Mouse (Mus musculus): ENCODE data around the gene 6030468B19Rik.
A peak's percentile ranks its signal among the peaks of the same experiment; 100 is the strongest.
"Not testable (repeated sequence)": the region's sequence is repeated elsewhere in the genome, so short reads cannot be mapped to it uniquely, and the experiment has no call there.

The 6030468B19Rik gene

GRCm38 (mm10) chr11:117803166-117803688 lies 5.8 kb downstream of the 6030468B19Rik start:
- DNase-seq (ENCODE audit: low spot score), result no peak

DNA sequence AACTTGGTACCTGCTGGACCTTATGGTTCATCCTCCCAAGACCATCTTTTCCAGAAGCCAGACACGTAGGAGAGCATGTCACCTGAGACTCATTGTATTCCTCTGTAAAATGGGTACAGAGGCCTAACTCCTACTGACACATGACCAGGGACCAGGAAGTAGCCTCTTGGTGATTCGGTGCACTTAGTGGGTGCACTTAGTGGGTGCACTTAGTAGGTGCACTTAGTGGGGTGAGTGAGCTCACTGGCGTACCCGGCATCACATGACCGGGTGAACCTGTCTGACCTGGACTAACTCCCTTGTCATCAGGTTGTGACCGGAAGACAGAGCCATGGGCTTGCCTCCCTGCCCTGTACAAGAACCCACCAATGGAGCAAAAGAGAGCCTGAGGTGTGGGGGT lies 9.3 kb downstream of the 6030468B19Rik start:
- DNase-seq (ENCODE audit: low spot score), result no peak

DNA sequence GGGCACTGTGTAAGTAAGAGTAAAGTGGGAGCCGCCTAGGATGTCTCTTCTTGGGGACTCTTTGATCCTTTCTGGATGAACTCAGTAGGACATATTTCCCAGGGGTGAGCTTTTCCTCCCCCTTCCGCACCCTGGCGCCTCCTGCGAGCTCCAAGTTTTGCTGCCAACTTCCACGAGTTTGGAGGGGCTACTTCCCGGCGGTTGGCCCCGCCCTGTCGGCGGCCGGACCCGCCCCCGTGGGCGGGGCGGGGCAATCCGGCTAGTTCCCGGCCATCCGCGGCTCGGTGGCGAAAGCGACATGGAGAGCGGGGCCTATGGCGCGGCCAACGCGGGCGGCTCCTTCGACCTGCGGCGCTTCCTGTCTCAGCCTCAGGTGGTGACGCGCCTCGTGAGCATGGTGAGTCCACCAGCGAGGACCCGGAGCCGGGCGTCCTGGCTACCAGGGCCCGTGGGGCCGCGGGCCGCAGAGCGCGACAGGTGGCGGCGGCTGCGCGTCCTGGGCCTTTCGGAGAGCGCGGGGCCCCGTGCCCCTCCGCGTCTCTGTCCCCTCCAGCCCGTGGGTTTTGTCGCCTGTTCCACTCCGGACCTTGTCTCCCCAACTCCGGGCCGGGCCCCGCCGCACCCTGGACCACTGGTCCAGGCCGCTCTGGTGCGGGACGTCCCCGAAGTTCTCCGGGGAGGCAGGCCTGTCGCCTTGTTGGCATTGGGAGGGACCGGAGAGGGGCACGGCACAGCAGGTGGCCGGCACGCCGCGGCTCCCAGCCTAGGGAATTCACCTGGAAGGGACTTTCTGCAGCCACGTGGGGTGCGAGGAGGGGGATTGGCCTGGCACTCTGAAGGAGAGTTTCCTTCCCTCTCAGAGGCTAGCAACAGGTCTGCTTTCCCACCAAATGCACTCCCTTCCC lies 12.2 kb downstream of the 6030468B19Rik start, which contains the start of the genes Gm20708 and Syngr2:
Gene Gm20708 (plus strand): TSS at position 262 of the 905 bp plus-strand sequence.
Gene Syngr2 (plus strand): TSS at position 262 of the 905 bp plus-strand sequence.
- DNase-seq (ENCODE audit: low spot score), result peak; percentile 77

DNA sequence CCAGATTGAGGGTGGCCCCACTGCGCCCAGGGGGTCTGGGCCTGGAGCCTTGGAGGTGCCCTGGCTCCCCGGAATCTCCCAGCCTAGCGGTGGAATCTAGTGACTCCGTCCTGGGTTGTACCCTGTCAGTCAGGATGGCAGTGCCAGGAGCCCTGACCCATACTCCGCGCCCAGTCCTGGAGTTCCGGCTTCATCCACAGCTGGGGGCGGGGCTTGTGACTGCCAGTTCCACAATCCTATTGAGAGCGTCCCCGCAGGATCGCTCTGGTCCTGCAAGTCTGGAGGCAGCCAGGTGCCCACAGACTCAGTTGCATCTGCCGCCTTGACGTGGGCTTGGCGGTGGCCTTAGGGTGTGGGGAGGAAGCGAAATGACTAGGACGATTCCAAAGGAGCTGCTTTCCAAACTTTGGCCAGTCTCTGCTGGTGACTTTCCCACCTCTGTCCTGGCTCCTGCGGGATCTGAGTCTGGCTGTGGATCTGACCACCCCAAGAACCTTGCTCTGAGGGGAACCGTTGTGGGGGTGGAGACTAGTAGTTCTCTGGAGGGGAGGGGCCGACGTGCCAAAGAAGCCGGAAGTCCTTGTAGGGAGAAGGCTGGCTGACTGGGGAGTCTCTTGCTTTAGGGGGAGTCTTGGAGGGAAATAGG lies 13.1 kb downstream of the 6030468B19Rik start:
- peak; percentile 94 for DNase-seq (ENCODE audit: low spot score)

GRCm38 (mm10) chr11:117813867-117814266 lies 16.4 kb downstream of the 6030468B19Rik start:
- DNase-seq (ENCODE audit: low spot score), result no peak

DNA sequence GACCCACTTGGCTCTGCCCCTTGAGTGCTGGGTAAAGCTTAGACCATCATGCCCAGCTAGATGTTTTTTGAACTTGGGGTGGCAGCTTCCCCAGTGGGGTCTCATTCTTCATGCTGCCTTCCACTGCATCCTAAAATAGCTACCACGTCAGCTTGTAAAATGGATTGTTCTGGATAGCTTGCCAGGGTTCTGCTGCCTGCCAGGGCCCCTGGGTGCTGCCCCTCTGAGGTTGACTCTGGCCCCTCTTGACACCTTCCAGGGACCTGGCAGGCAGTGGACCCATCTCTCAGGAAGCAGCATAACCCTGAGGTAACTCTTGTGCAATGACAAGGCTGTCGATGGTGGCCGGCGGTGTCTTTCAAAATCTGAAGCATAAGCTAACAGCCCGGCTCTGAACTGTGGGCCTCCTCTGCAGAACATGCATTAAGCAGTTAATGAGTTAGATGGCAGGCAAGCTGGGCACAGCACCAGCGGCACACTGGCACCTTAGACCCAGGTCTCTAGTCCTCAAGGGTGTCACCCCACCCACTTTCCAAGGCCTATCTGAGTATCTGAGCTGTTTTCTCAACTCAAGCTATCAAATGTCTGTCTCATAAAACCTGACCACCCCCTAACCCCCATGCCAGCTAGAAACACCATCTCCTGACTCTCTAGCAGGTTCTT lies 17.4 kb downstream of the 6030468B19Rik start:
- DNase-seq (ENCODE audit: low spot score), result no peak

GRCm38 (mm10) chr11:117815850-117816249 lies 18.4 kb downstream of the 6030468B19Rik start:
- DNase-seq (ENCODE audit: low spot score), result not testable (repeated sequence)

DNA sequence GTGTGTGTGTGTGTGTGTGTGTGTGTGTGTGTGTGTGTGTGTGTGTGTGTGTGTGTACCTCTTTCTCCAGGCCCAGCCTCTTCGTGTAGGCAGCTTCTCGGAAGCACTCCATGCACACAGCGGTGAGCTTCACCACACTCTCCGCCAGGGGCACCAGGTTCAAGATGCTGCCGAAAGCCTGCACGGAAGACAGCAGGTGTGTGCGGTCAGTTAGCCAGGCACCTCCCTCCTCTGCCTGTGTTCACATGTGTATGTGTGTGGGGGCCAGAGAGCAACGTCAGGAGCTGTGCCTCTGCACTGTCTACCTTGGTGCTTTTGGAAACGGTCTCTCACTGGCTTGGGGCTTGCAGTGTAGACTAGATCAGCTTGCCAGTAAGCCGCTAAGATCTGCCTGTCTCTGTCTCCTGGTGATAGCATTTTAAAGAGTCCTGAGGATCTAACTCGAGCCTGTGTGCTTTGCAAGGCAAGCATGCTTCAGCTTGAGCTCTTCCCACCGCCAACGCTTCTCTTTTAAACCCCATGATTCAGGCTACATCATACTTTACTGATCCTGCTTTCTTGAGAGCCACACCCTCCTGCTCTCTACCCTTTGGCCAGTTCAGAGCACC lies 19.0 kb downstream of the 6030468B19Rik start:
- DNase-seq (ENCODE audit: low spot score), result no peak

DNA sequence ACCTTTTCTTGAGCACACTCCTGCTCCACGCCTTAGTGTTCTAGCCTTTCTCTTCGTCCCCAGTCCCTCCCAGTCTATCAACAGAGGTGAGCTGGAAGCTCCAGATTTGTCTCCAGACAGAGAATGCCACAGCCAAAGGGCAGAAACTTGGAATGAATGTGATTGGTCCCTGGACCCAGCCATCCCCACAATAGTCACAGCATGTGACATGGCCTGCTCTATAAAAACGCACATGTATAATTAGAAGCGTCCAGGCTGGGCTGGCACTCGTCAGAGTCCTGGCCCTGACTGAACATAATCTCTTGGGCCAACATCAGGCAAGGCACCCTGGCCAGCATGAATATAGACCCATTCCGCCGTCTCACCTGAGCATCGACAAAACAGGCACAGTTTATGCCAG lies 21.6 kb downstream of the 6030468B19Rik start:
- no peak for DNase-seq (ENCODE audit: low spot score)

DNA sequence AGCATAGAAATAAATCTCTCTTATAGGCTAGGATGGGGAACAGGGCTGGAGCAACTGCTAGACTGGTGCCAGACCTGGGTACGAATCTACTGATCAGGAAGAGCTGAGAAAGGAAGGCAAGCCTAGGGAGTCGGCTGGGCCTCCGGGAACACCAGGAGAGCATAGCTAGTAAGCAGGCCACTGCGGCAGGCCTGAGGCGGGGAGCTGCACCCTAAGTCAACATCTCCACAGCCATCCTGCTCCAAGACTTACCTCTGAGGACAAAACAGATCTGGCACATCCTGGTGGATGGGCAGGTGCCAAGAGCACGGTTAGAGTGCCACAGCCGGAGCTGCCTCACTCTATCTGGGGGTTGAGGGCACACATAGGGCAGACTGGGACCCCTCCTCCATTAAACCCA lies 22.7 kb downstream of the 6030468B19Rik start:
- no peak for DNase-seq (ENCODE audit: low spot score)

DNA sequence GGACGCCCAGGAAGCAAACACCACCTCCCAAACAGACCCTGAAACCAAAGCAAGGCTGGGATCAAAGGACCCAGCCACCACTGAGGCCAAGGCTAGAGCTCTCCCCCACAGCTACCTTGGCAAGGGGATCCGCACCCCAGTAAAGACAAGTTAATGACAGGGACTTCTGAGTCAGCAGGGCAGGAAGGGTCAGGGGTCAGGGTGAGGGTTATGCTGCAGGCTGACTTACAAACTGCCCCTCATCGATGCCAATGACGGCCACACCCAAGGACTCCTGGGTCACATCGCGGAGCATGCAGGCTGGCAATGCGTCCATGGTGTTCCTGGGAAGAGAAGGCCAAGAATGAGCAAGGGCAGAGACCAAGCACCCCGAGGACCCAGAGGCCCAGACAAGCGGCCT lies 24.4 kb downstream of the 6030468B19Rik start:
- no peak for DNase-seq (ENCODE audit: low spot score)

- peak; percentile 59 for DNase-seq (ENCODE audit: low spot score)
Observed at GRCm38 (mm10) chr11:117822728-117823241, 25.3 kb downstream of the 6030468B19Rik start.

GRCm38 (mm10) chr11:117823411-117823810 lies 26.0 kb downstream of the 6030468B19Rik start:
- no peak for DNase-seq (ENCODE audit: low spot score)

GRCm38 (mm10) chr11:117824060-117824969 lies 26.9 kb downstream of the 6030468B19Rik start:
- DNase-seq (ENCODE audit: low spot score), result peak; percentile 83

GRCm38 (mm10) chr11:117825333-117826101 lies 28.1 kb downstream of the 6030468B19Rik start, which contains the start of the genes Afmid and Tk1:
TSS of gene Afmid (plus strand) at chr11:117825924.
TSS of gene Tk1 (minus strand) at chr11:117826092.
- DNase-seq (ENCODE audit: low spot score), result peak; percentile 77

DNA sequence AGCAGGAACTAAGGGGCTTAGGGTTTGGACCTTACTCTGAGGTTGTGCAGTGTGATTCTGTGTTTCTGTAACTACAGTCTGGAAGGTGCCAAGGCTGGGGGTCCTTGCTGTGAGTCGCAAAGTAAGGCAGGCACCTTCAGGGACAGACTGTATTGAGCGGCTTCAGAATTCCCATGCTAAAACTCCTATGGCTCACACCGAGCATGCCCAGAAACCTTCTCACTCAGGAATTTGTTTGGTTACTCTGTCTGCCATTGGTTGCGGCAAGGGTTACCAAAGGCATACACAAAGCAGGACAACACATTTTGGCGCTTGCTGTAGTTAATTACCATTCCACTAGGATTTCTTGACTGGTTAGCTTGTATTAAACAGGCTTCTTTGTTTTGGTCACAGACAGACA lies 28.7 kb downstream of the 6030468B19Rik start:
- DNase-seq (ENCODE audit: low spot score), result no peak

- no peak for DNase-seq (ENCODE audit: low spot score)
Observed at GRCm38 (mm10) chr11:117826916-117827315, 29.5 kb downstream of the 6030468B19Rik start.

- no peak for DNase-seq (ENCODE audit: low spot score)
Observed at GRCm38 (mm10) chr11:117827386-117827785, 29.9 kb downstream of the 6030468B19Rik start.

DNA sequence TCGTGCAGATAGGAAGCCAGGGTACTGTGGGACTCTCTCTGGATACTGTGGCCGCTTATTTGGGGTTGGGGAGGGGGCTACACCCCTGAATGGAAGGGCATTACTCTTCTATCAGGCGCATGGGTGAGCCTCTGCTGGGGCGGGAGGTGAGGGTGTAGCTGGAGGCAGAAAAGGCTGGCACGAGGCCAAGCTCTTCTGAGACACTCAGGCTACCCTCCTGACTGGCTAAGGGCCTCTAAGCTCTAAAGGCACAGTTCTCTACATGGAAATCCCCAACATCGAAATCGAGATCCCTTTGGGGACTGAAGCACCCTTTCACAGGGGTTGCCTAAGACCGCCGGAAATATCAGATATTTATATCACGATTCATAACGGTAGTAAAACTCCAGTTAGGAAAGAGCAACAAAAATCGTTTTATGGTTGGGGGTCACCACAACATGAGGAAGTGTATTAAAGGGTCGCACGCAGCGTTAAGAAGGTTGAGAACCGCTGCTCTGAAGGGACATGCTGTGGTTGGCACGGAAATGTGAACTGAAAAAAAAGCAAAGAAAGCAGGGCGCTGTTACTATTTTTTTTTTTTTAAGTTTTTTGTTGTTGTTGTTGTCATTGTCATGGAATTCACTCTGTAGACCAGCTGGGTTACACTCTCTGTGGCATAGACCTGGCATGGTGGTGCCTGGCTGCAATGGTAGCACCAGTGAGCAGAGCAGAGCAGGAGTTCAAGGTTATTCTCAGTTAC lies 30.9 kb downstream of the 6030468B19Rik start:
- DNase-seq (ENCODE audit: low spot score), result no peak
